Mouse (Mus musculus) stomach, embryonic 16.5 days (tissue): ENCODE data around the gene Gm4491. TPM values are rescaled to one million over a fixed set of nuclear protein-coding genes. Genes with fewer than 3 reads are reported as not detected.

Experiments used
- ATAC-seq: fragments of 200-750 bp; cut with Nextera tagmentation; 2 replicates; pipeline ENCODE4 v1.8.0; 2017; ENCODE audit warnings: moderate number of reproducible peaks, moderate TSS enrichment; ENCODE audit not compliant: insufficient read depth, low FRiP score
- H3K27ac ChIP-seq: fragments of 300-500 bp; sonication (generic); 2 replicates; pipeline ENCODE4 v1.5.1; 2014; ENCODE audit warnings: low read length
- H3K27me3 ChIP-seq: fragments of 300-500 bp; sonication (generic); 2 replicates; pipeline ENCODE4 v1.6.1; 2014; ENCODE audit warnings: low read length, control low read depth, mixed read lengths; ENCODE audit not compliant: control insufficient read depth, insufficient read depth
- H3K36me3 ChIP-seq: fragments of 300-500 bp; sonication (generic); 2 replicates; pipeline ENCODE4 v1.6.1; 2014; ENCODE audit warnings: low read length; ENCODE audit not compliant: control insufficient read depth, insufficient read depth
- H3K4me1 ChIP-seq: fragments of 300-500 bp; sonication (generic); 2 replicates; pipeline ENCODE4 v1.6.1; 2014; ENCODE audit warnings: low read length, control low read depth, mixed read lengths; ENCODE audit not compliant: control insufficient read depth, insufficient read depth
- H3K4me2 ChIP-seq: fragments of 300-500 bp; sonication (generic); 2 replicates; pipeline ENCODE4 v1.6.1; 2014; ENCODE audit warnings: low read depth, low read length, mixed read lengths
- H3K4me3 ChIP-seq: fragments of 300-500 bp; sonication (generic); replicated peaks from 2 replicates; pipeline ENCODE4 v1.5.1; 2014; ENCODE audit warnings: mild to moderate bottlenecking, low read length
- H3K9ac ChIP-seq: fragments of 300-500 bp; sonication (generic); 2 replicates; pipeline ENCODE4 v1.6.1; 2014; ENCODE audit warnings: low read length
- H3K9me3 ChIP-seq: fragments of 300-500 bp; sonication (generic); replicated peaks from 2 replicates; pipeline ENCODE4 v1.6.1; 2016; ENCODE audit warnings: low read length, control low read depth; ENCODE audit not compliant: control insufficient read depth
- WGBS: fragments of 180-500 bp; shearing (Covaris S2); extraction: QIAGEN DNeasy Blood & Tissue Kit; methylation state at CpG from one replicate; pipeline ENCODE4 v1.1.7; 2014; 5-methylcytosine and 5-hydroxymethylcytosine counted together
- polyA plus RNA-seq: library from polyadenylated mRNA; unstranded; fragments of >200 nt; fragmentation: Nextera tagmentation; extraction: Ambion mirVana; gene quantifications from 2 replicates; pipeline ENCODE4 v1.2.1, GENCODE M21; 2015

The Gm4491 gene
- polyA plus RNA-seq, 1 experiment from 2014 or later, result not detected

DNA sequence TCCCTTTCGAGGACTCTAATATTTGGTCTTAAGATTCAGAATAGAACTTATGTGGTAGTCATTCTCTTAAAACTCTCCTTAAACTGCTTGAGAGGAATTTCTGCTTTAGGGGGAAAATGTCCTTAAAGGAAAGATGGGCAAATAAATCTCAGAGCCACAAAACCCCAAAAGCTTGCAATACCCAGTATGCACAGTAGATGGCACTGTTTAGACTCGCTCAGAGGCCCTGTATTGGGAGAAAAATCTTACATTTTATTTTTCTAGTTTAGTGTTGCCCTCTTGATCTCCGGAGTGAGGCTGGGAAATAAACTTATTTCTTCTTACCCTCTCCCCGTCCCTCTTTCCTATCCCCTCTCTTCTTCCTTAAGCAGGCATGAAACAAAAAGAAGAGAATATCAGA lies 6.5 kb downstream of the Gm4491 start:
- H3K4me2 ChIP-seq, result no peak overlapping the region
- no peak overlapping the region for H3K9ac ChIP-seq
- WGBS, result 9% methylated on average over 4 of the region's 4 CpGs
- H3K4me3 ChIP-seq, result no peak overlapping the region
- no peaks in the 10 kb centered on the region for H3K36me3 ChIP-seq
- ATAC-seq, result no peak
- peaks cover 2% of the 10 kb centered on the region; the same call in 1 of the 2 replicates for H3K4me1 ChIP-seq
- no peak overlapping the region for H3K27ac ChIP-seq
- H3K9me3 ChIP-seq, result no peaks in the 10 kb centered on the region
- H3K27me3 ChIP-seq, result peaks cover 28% of the 10 kb centered on the region

GRCm38 (mm10) chr14:57107916-57108315 lies 7.8 kb downstream of the Gm4491 start:
- WGBS, result 58% methylated on average over 5 of the region's 5 CpGs

DNA sequence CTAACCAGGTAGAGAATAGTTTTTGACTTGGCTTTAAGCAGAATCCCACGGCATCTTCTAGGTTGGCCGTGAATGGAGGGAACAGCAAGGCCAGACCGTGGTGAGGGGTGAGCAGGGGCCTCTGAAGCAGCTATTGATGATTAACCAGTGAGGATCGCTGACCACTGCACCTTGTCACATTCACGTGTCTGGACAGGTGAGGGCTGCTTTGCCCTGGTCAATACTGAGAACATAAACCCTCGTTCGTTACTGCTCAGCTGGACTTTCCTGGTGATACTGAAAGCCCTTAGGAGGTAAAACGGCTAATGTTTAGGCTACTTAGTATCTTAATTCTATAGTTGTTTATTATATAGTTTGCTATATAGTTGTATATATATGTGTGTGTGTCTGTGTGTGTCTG lies 8.6 kb downstream of the Gm4491 start:
- Histone ChIP-seq H3K4me3 (no peak overlapping the region), H3K4me1 (peaks cover 6% of the 10 kb centered on the region; the same call in 1 of the 2 replicates), H3K36me3 (no peaks in the 10 kb centered on the region), H3K27ac (no peak overlapping the region), H3K9me3 (no peaks in the 10 kb centered on the region), H3K27me3 (peaks cover 38% of the 10 kb centered on the region), H3K9ac (no peak overlapping the region), H3K4me2 (no peak overlapping the region)
- no peak for ATAC-seq
- WGBS, result 52% methylated on average over 8 of the region's 8 CpGs

More at GRCm38 (mm10) chr14:57107916-57108315, 7.8 kb downstream of the Gm4491 start:
- H3K4me3 ChIP-seq, result no peak overlapping the region
- H3K9me3 ChIP-seq, result no peaks in the 10 kb centered on the region
- ATAC-seq, result no peak
- no peak overlapping the region for H3K4me2 ChIP-seq
- H3K27ac ChIP-seq, result no peak overlapping the region
- H3K9ac ChIP-seq, result no peak overlapping the region
- H3K27me3 ChIP-seq, result peaks cover 38% of the 10 kb centered on the region
- peaks cover 6% of the 10 kb centered on the region; the same call in 1 of the 2 replicates for H3K4me1 ChIP-seq
- no peaks in the 10 kb centered on the region for H3K36me3 ChIP-seq

- WGBS, result 50% methylated on average over 11 of the region's 11 CpGs
- Histone ChIP-seq H3K4me3 (no peak overlapping the region), H3K4me2 (no peak overlapping the region), H3K36me3 (no peaks in the 10 kb centered on the region), H3K27ac (no peak overlapping the region), H3K27me3 (peaks cover 38% of the 10 kb centered on the region), H3K9ac (no peak overlapping the region), H3K9me3 (no peaks in the 10 kb centered on the region), H3K4me1 (peaks cover 6% of the 10 kb centered on the region; the same call in 1 of the 2 replicates)
- ATAC-seq, result no peak
These were observed 10.0 kb downstream of the Gm4491 start for GRCm38 (mm10) chr14:57105721-57106120.

GRCm38 (mm10) chr14:57105111-57105510 lies 10.6 kb downstream of the Gm4491 start:
- 15% methylated on average over 14 of the region's 14 CpGs for WGBS
- Histone ChIP-seq H3K36me3 (no peaks in the 10 kb centered on the region), H3K9me3 (no peaks in the 10 kb centered on the region), H3K27ac (no peak overlapping the region; the same call in 1 of the 2 replicates), H3K27me3 (peaks cover 38% of the 10 kb centered on the region), H3K4me3 (peak overlapping the region; percentile 64), H3K4me1 (peaks cover 6% of the 10 kb centered on the region; the same call in 1 of the 2 replicates), H3K4me2 (peak overlapping the region; percentile 100), H3K9ac (no peak overlapping the region)
- ATAC-seq, result no peak

GRCm38 (mm10) chr14:57104106-57105023 lies 11.3 kb downstream of the Gm4491 start, which contains the start of gene Gjb2:
Gene Gjb2, minus strand, starts transcription at chr14:57104702.
- H3K4me1 ChIP-seq, result peaks cover 6% of the 10 kb centered on the region; the same call in 1 of the 2 replicates
- peaks cover 38% of the 10 kb centered on the region for H3K27me3 ChIP-seq
- no peaks in the 10 kb centered on the region for H3K36me3 ChIP-seq
- no peaks in the 10 kb centered on the region for H3K9me3 ChIP-seq
- no peak within 1 kb of the TSS; the same call in 1 of the 2 replicates for H3K27ac ChIP-seq
- WGBS, result under 1% methylated on average over 92 of the region's 101 CpGs
- H3K9ac ChIP-seq, result peak within 1 kb of the TSS; percentile 74
- peak within 1 kb of the TSS; percentile 64 for H3K4me3 ChIP-seq
- peak; percentile 72 for ATAC-seq
- peak within 1 kb of the TSS; percentile 100 for H3K4me2 ChIP-seq

GRCm38 (mm10) chr14:57103711-57104105 lies 12.0 kb downstream of the Gm4491 start:
- WGBS, result 6% methylated on average over 22 of the region's 22 CpGs
- peak overlapping the region; percentile 100 for H3K4me2 ChIP-seq
- peaks cover 6% of the 10 kb centered on the region; the same call in 1 of the 2 replicates for H3K4me1 ChIP-seq
- ATAC-seq, result no peak
- H3K9me3 ChIP-seq, result no peaks in the 10 kb centered on the region
- peak overlapping the region; percentile 64 for H3K4me3 ChIP-seq
- peak overlapping the region; percentile 74 for H3K9ac ChIP-seq
- no peak overlapping the region for H3K27ac ChIP-seq
- peaks cover 38% of the 10 kb centered on the region for H3K27me3 ChIP-seq
- H3K36me3 ChIP-seq, result no peaks in the 10 kb centered on the region

- WGBS, result 50% methylated on average over 6 of the region's 6 CpGs
- Histone ChIP-seq H3K27me3 (peaks cover 38% of the 10 kb centered on the region), H3K36me3 (no peaks in the 10 kb centered on the region), H3K9ac (no peak overlapping the region), H3K27ac (no peak overlapping the region), H3K9me3 (no peaks in the 10 kb centered on the region), H3K4me1 (peaks cover 6% of the 10 kb centered on the region; the same call in 1 of the 2 replicates), H3K4me2 (peak overlapping the region; percentile 100; the same call in 1 of the 2 replicates), H3K4me3 (peak overlapping the region; percentile 64)
- no peak for ATAC-seq
These were observed 12.6 kb downstream of the Gm4491 start for GRCm38 (mm10) chr14:57103121-57103520.

GRCm38 (mm10) chr14:57101623-57102022 lies 14.1 kb downstream of the Gm4491 start:
- 59% methylated on average over 7 of the region's 7 CpGs for WGBS
- Histone ChIP-seq H3K9ac (no peak overlapping the region), H3K4me1 (peaks cover 6% of the 10 kb centered on the region; the same call in 1 of the 2 replicates), H3K9me3 (no peaks in the 10 kb centered on the region), H3K27me3 (peaks cover 28% of the 10 kb centered on the region), H3K4me2 (no peak overlapping the region), H3K36me3 (no peaks in the 10 kb centered on the region), H3K27ac (no peak overlapping the region), H3K4me3 (no peak overlapping the region)
- no peak for ATAC-seq
